Mouse (Mus musculus) midbrain, postnatal 0 days (tissue): ENCODE measurements around the gene Il1r2. TPM values are rescaled to one million over a fixed set of nuclear protein-coding genes. Genes with fewer than 3 reads are reported as not detected.

Experiments used
- ATAC-seq: fragments of 200-750 bp; cut with Nextera tagmentation; 2 replicates; pipeline ENCODE4 v1.8.0; 2017; ENCODE audit warnings: moderate number of reproducible peaks, mild to moderate bottlenecking, moderate TSS enrichment, moderate library complexity; ENCODE audit not compliant: low FRiP score
- DNase-seq: peaks from one replicate; pipeline ENCODE4 v3.0.0-alpha.2; 2015; ENCODE audit warnings: low spot score
- H3K27ac ChIP-seq: fragments of 300-500 bp; sonication (generic); 2 replicates; pipeline ENCODE4 v1.5.1; 2014; ENCODE audit warnings: low read depth, mild to moderate bottlenecking, low read length, mixed read lengths
- H3K27me3 ChIP-seq: fragments of 300-500 bp; sonication (generic); 2 replicates; pipeline ENCODE4 v1.6.1; 2014; ENCODE audit warnings: low read length, control low read depth, mixed read lengths; ENCODE audit not compliant: insufficient read depth
- H3K36me3 ChIP-seq: fragments of 300-500 bp; sonication (generic); 2 replicates; pipeline ENCODE4 v1.6.1; 2014; ENCODE audit warnings: low read length, control low read depth, mixed read lengths; ENCODE audit not compliant: insufficient read depth
- H3K4me1 ChIP-seq: fragments of 300-500 bp; sonication (generic); 2 replicates; pipeline ENCODE4 v1.6.1; 2014; ENCODE audit warnings: mild to moderate bottlenecking, control low read depth, antibody characterized with exemption, low read length, mixed read lengths; ENCODE audit not compliant: insufficient read depth
- H3K4me2 ChIP-seq: fragments of 300-500 bp; sonication (generic); 2 replicates; pipeline ENCODE4 v1.6.1; 2014; ENCODE audit warnings: low read depth, mild to moderate bottlenecking, low read length, mixed read lengths; ENCODE audit not compliant: poor library complexity, severe bottlenecking
- H3K4me3 ChIP-seq: fragments of 300-500 bp; sonication (generic); 2 replicates; pipeline ENCODE4 v1.5.1; 2014; ENCODE audit warnings: low read depth, mild to moderate bottlenecking, low read length, moderate library complexity
- H3K9ac ChIP-seq: fragments of 300-500 bp; sonication (generic); replicated peaks from 2 replicates; pipeline ENCODE4 v1.6.1; 2014; ENCODE audit warnings: mild to moderate bottlenecking, low read length, moderate library complexity, mixed read lengths; ENCODE audit not compliant: poor library complexity, severe bottlenecking
- H3K9me3 ChIP-seq: fragments of 300-500 bp; sonication (generic); 2 replicates; pipeline ENCODE4 v1.6.1; 2016; ENCODE audit warnings: low read length, control low read depth
- CTCF ChIP-seq: IDR thresholded peaks from 2 replicates; pipeline ENCODE4 v1.5.1; 2016; ENCODE audit warnings: antibody characterized with exemption, mild to moderate bottlenecking
- WGBS: fragments of 180-500 bp; shearing (Covaris S2); extraction: QIAGEN DNeasy Blood & Tissue Kit; methylation state at CpG from one replicate; pipeline ENCODE4 v1.1.7; 2014; 5-methylcytosine and 5-hydroxymethylcytosine counted together
- polyA plus RNA-seq: library from polyadenylated mRNA; unstranded; fragments of >200 nt; fragmentation: Nextera tagmentation; extraction: Ambion mirVana; gene quantifications from 2 replicates; pipeline ENCODE4 v1.2.1, GENCODE M21; 2015
- total RNA-seq: library from RNA; depleted of rRNA; stranded (reverse); fragments of >200 nt; gene quantifications from 2 replicates; pipeline ENCODE4 v1.2.3, GENCODE M21; 2014

The Il1r2 gene
- total and polyA plus RNA-seq, 2 experiments from 2014 or later, result 0.35 TPM; not detected in 1

- Histone ChIP-seq H3K9me3 (no peaks in the 10 kb centered on the region), H3K4me1 (no peaks in the 10 kb centered on the region), H3K36me3 (no peaks in the 10 kb centered on the region), H3K4me3 (no peak overlapping the region), H3K4me2 (no peak overlapping the region), H3K9ac (no peak overlapping the region), H3K27ac (no peak overlapping the region), H3K27me3 (no peaks in the 10 kb centered on the region; the same call in 1 of the 2 replicates)
- WGBS, result 87% methylated on average over 6 of the region's 6 CpGs
- ATAC-seq (no peak), DNase-seq (no peak)
- no peak for TF ChIP-seq CTCF
Observed at GRCm38 (mm10) chr1:40045686-40046085, 28.2 kb upstream of the Il1r2 start.

- no peak for TF ChIP-seq CTCF
- Histone ChIP-seq H3K4me1 (no peaks in the 10 kb centered on the region), H3K27ac (no peak overlapping the region), H3K9ac (no peak overlapping the region), H3K36me3 (no peaks in the 10 kb centered on the region), H3K27me3 (no peaks in the 10 kb centered on the region; the same call in 1 of the 2 replicates), H3K4me2 (no peak overlapping the region), H3K9me3 (no peaks in the 10 kb centered on the region), H3K4me3 (no peak overlapping the region)
- WGBS, result 90% methylated on average over 5 of the region's 5 CpGs
- DNase-seq, result no peak
- ATAC-seq, result no peak
Observed at GRCm38 (mm10) chr1:40046600-40046999, 27.3 kb upstream of the Il1r2 start.

GRCm38 (mm10) chr1:40051157-40051556 lies 22.7 kb upstream of the Il1r2 start:
- WGBS, result 94% methylated on average over 6 of the region's 6 CpGs
- H3K27ac ChIP-seq, result no peak overlapping the region
- no peak overlapping the region for H3K4me2 ChIP-seq
- no peaks in the 10 kb centered on the region for H3K36me3 ChIP-seq
- no peak for DNase-seq
- no peaks in the 10 kb centered on the region for H3K9me3 ChIP-seq
- no peak overlapping the region for H3K9ac ChIP-seq
- no peak for TF ChIP-seq CTCF
- no peak overlapping the region for H3K4me3 ChIP-seq
- no peak for ATAC-seq
- H3K4me1 ChIP-seq, result no peaks in the 10 kb centered on the region
- H3K27me3 ChIP-seq, result no peaks in the 10 kb centered on the region

GRCm38 (mm10) chr1:40052156-40052555 lies 21.7 kb upstream of the Il1r2 start:
- Histone ChIP-seq H3K27ac (no peak overlapping the region), H3K9ac (no peak overlapping the region), H3K27me3 (no peaks in the 10 kb centered on the region), H3K9me3 (no peaks in the 10 kb centered on the region), H3K4me1 (no peaks in the 10 kb centered on the region), H3K36me3 (no peaks in the 10 kb centered on the region), H3K4me3 (no peak overlapping the region), H3K4me2 (no peak overlapping the region)
- no peak for DNase-seq
- no peak for TF ChIP-seq CTCF
- WGBS, result 74% methylated on average over 8 of the region's 8 CpGs
- no peak for ATAC-seq

- H3K4me3 ChIP-seq, result no peak overlapping the region
- no peaks in the 10 kb centered on the region for H3K27me3 ChIP-seq
- H3K36me3 ChIP-seq, result no peaks in the 10 kb centered on the region
- no peaks in the 10 kb centered on the region for H3K9me3 ChIP-seq
- H3K4me1 ChIP-seq, result no peaks in the 10 kb centered on the region
- TF ChIP-seq CTCF, result no peak
- no peak for ATAC-seq
- H3K4me2 ChIP-seq, result no peak overlapping the region
- 84% methylated on average over 5 of the region's 5 CpGs for WGBS
- no peak overlapping the region for H3K27ac ChIP-seq
- H3K9ac ChIP-seq, result no peak overlapping the region
- no peak for DNase-seq
Observed at GRCm38 (mm10) chr1:40053071-40053470, 20.8 kb upstream of the Il1r2 start.

GRCm38 (mm10) chr1:40055051-40055450 lies 18.8 kb upstream of the Il1r2 start:
- no peak for TF ChIP-seq CTCF
- 72% methylated on average over 7 of the region's 7 CpGs for WGBS
- Histone ChIP-seq H3K4me2 (no peak overlapping the region), H3K9ac (no peak overlapping the region), H3K4me1 (no peaks in the 10 kb centered on the region), H3K27ac (no peak overlapping the region), H3K36me3 (no peaks in the 10 kb centered on the region), H3K27me3 (no peaks in the 10 kb centered on the region), H3K9me3 (no peaks in the 10 kb centered on the region), H3K4me3 (no peak overlapping the region)
- no peak for DNase-seq
- no peak for ATAC-seq

GRCm38 (mm10) chr1:40055963-40056362 lies 17.9 kb upstream of the Il1r2 start:
- Histone ChIP-seq H3K9ac (no peak overlapping the region), H3K36me3 (no peaks in the 10 kb centered on the region), H3K4me3 (no peak overlapping the region), H3K27me3 (no peaks in the 10 kb centered on the region), H3K27ac (no peak overlapping the region), H3K9me3 (no peaks in the 10 kb centered on the region), H3K4me1 (no peaks in the 10 kb centered on the region), H3K4me2 (no peak overlapping the region)
- DNase-seq, result no peak
- 93% methylated on average over 5 of the region's 5 CpGs for WGBS
- TF ChIP-seq CTCF, result no peak
- no peak for ATAC-seq
